Mouse (Mus musculus) embryo, embryonic 11.5 days (tissue): ENCODE data around the gene Vmn1r45.
"Not testable (repeated sequence)": the region's sequence is repeated elsewhere in the genome, so short reads cannot be mapped to it uniquely, and the experiment has no call there.

Experiments
- DNase-seq: peaks from one replicate; pipeline ENCODE4 v3.0.0-alpha.2; 2012; ENCODE audit warnings: low read depth, low spot score

Gene Vmn1r45

GRCm38 (mm10) chr6:89940498-89940897, at the start of gene Vmn1r45:
Gene Vmn1r45, minus strand, starts transcription at chr6:89940598.
- not testable (repeated sequence) for DNase-seq

DNA sequence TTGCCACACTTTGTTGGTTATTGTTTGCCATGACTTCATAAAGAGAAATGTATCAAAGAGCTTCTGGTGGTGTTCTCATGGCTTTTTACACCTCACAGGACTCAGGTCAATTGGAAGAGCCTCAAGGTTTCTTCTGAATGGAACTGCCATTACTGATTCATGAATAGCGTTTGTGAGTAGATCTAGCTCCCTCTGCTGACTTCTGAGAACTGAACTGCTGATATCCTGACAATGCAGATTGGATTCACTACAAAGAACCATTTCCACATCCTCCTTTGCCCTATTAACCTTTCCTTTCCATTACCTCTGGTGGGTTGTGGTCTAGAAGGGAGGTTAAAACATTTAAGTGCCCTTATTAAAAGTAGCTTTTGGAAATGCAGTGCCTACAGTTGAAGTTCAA, 45.6 kb upstream of the Vmn1r45 start:
- no peak for DNase-seq

DNA sequence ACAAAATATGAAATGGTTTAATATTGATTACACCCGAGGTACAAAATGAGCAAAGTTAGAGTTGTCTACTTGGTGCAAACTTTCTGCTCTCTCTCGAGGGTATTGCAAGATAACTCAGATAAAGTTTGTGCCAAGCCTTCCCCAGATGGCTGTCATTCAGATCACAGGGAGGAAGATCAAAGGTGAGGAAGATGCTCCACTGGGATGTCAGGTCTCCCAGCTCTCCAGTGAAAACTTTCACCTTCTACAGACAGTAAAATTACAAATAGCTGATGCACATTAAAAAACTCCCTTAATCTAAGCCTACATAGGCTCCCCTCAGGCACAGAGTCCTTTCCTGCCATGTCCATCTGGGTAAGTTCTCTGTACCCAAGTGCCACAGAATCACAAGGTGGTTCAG, 28.6 kb upstream of the Vmn1r45 start, which contains the start of gene Vmn1r46:
Gene Vmn1r46 (plus strand): TSS at position 301 of the 400 bp plus-strand sequence.
- no peak for DNase-seq

GRCm38 (mm10) chr6:89966341-89966740, 25.9 kb upstream of the Vmn1r45 start:
- no peak for DNase-seq

DNA sequence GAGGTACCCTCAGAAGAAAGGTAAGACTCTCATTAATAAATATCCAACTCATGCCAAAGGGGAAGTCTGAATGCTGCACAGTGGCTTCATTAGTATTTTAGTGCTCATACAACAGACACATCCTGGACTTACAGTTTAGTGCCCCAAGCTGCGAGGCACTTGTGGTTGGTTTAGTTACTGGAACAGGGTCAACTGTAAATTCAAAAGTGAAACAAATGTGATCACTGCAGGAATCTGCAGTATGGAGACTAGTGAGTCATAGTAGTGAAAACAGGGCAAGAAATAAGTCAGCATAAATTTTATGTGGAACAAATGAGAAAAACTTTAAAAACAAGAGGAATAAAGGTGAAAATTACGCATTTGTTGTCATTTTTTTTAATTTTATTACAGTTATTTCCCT, 13.2 kb upstream of the Vmn1r45 start:
- DNase-seq: no peak

DNA sequence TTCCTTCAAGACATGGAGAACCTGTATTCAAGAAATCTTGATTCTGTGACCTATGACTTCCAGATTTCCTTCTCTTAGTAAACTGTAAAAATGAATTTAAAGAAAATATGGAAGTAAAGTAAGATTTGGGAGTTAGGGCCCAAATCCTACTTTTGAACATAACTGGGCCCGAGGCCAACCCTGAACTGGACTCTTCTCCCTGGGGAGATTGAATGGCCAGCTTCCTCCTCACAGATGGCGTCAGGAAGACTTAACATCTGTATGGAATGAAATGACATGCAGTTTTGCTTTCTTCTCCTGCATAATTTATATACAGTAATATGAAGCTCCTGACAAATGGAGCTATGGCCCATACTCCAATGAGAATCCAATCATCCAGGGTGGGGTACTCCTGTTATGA, 528 bp upstream of the Vmn1r45 start:
- DNase-seq: no peak

- no peak for DNase-seq
Measured at GRCm38 (mm10) chr6:89883812-89884211, 56.6 kb downstream of the Vmn1r45 start.

DNA sequence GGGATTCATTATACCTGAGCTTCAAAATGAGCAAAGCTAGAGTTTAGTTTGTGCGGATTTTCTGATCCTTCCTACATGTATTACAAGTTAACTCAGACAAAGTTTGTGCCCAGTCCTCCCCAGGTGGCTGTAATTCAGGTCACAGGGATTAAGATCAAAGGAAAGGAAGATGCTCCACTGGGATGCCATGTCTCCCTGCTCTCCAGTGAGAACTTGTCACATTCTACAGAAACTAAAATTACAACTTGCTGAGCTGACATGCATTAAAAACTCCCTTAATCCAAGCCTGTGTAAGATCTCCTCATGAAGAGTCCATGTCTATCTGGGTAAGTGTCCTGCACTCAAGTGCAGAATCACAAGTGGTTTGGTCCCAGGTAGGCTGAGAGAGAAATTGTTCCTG, 57.0 kb downstream of the Vmn1r45 start, which contains the start of gene Vmn1r44:
Gene Vmn1r44 (plus strand): TSS at position 301 of the 400 bp plus-strand sequence.
- no peak for DNase-seq
